Mouse (Mus musculus) testis, adult 2 months (tissue): ENCODE measurements around the gene Vps26c. TPM values are rescaled to one million over a fixed set of nuclear protein-coding genes. Genes with fewer than 3 reads are reported as not detected.

Source experiments
- H3K27ac ChIP-seq: fragments of 200-500 bp; 2 replicates; pipeline ENCODE4 v1.5.1; 2012; ENCODE audit warnings: low read depth, low read length; ENCODE audit not compliant: control insufficient read depth, insufficient read depth
- H3K27me3 ChIP-seq: fragments of 200-500 bp; 2 replicates; pipeline ENCODE4 v1.6.1; 2012; ENCODE audit warnings: mild to moderate bottlenecking, low read length, moderate library complexity; ENCODE audit not compliant: control insufficient read depth, insufficient read depth
- H3K36me3 ChIP-seq: fragments of 200-500 bp; 2 replicates; pipeline ENCODE4 v1.6.1; 2012; ENCODE audit warnings: mild to moderate bottlenecking, low read length; ENCODE audit not compliant: control insufficient read depth, insufficient read depth
- H3K4me1 ChIP-seq: fragments of 200-500 bp; 2 replicates; pipeline ENCODE4 v1.6.1; 2012; ENCODE audit warnings: low read length; ENCODE audit not compliant: control insufficient read depth, insufficient read depth
- H3K4me3 ChIP-seq: fragments of 200-500 bp; 2 replicates; pipeline ENCODE4 v1.5.1; 2012; ENCODE audit warnings: low read depth, mild to moderate bottlenecking, low read length, moderate library complexity, mixed read lengths; ENCODE audit not compliant: control insufficient read depth
- CTCF ChIP-seq: fragments of 200-500 bp; IDR thresholded peaks from 2 replicates; pipeline ENCODE4 v1.5.1; 2012; ENCODE audit warnings: low read depth, mild to moderate bottlenecking, inconsistent platforms, low read length, moderate library complexity; ENCODE audit not compliant: control insufficient read depth, insufficient read depth, insufficient replicate concordance
- POLR2A ChIP-seq: fragments of 200-500 bp; IDR thresholded peaks from 2 replicates; pipeline ENCODE4 v1.6.1; 2012; ENCODE audit warnings: low read depth, mild to moderate bottlenecking, inconsistent platforms, low read length, moderate library complexity; ENCODE audit not compliant: control insufficient read depth
- polyA plus RNA-seq: library from polyadenylated mRNA; depleted of rRNA; stranded (reverse); fragments of >200 nt; gene quantifications from 2 replicates; pipeline ENCODE4 v1.2.3, GENCODE M21; 2012

Vps26c gene
- polyA plus RNA-seq, 1 experiment: 14.2 TPM

DNA sequence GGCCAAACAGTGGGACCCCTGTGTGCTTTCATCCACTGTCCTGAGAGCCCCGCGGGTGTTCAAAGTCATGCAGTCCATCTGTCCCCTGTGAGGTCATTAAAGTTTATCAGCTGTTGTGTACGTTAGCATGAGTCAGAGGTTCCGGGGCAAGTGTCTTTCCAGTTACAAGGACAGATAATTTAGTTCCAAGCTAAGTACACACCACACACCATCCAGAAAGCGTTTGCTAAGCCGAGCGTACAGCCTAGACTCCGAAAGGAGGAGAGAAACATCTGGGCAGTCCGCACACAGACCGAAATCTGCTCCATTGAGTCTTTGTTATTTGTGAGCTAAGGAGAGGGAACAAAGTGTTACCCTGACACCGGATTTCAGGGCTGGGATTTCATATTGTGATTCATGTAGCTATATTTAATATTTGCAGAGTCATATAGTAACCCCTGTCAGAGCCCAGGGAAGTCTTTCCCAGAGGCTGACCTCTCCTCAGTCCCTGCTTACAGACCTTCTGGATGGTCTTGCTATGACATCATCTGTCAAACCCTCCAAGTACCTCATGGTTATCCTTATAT lies 18.0 kb upstream of the Vps26c start:
- H3K4me1 ChIP-seq: peaks cover 9% of the 10 kb centered on the region
- no peaks in the 10 kb centered on the region for H3K27me3 ChIP-seq
- no peak overlapping the region for H3K4me3 ChIP-seq
- TF ChIP-seq CTCF (no peak), POLR2A (no peak)
- H3K27ac ChIP-seq: peak overlapping the region; percentile 43
- no peaks in the 10 kb centered on the region for H3K36me3 ChIP-seq

DNA sequence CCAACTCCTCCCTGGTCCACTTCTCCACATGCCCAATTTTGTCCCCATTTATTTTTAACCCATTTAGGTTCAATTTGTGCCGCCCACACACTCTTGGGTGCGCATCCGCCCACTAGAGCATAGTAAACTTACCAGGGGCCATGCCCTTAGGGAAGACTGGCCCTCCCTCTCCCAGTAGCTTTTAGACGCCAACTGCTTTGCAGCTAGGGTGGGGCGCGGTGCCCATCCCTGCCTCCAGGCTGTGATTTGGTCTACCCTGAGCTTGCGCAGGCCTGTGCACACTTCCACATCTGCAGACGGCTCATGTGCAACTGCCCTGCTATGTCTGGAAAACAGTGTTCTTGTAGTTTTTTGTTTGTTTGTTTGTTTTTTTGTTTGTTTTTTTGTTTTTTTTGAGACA lies 16.3 kb upstream of the Vps26c start:
- no peak overlapping the region for H3K4me3 ChIP-seq
- no peak for TF ChIP-seq CTCF
- TF ChIP-seq POLR2A: no peak
- H3K4me1 ChIP-seq: peaks cover 9% of the 10 kb centered on the region
- H3K27ac ChIP-seq: no peak overlapping the region
- no peaks in the 10 kb centered on the region for H3K36me3 ChIP-seq
- H3K27me3 ChIP-seq: no peaks in the 10 kb centered on the region

DNA sequence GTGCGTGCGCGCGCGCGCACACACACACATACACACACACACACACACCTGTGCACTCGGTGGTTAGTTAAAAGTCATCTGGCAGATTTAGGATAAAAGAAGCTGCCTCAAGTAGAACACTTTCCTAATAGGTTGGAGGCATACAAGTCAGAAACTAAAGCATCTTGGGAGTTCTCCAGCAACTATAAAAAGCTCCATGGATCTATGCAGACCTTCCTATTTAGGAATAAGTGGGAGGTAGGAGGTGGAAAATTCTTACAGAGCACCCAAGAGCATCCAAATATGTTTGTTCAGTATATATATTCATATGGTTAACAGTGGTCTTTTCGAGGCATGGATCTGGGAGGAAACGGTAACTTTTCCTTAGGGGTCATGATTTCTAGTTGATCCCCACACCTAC lies 13.5 kb upstream of the Vps26c start:
- Histone ChIP-seq H3K4me3 (no peak overlapping the region), H3K36me3 (no peaks in the 10 kb centered on the region), H3K27ac (no peak overlapping the region), H3K4me1 (peaks cover 14% of the 10 kb centered on the region), H3K27me3 (no peaks in the 10 kb centered on the region)
- TF ChIP-seq CTCF (no peak), POLR2A (no peak)

- Histone ChIP-seq H3K27me3 (no peaks in the 10 kb centered on the region), H3K4me1 (peaks cover 16% of the 10 kb centered on the region), H3K4me3 (no peak overlapping the region), H3K36me3 (no peaks in the 10 kb centered on the region), H3K27ac (no peak overlapping the region)
- TF ChIP-seq POLR2A (no peak), CTCF (no peak)
Measured at GRCm38 (mm10) chr16:94537159-94537527, 10.5 kb upstream of the Vps26c start.

DNA sequence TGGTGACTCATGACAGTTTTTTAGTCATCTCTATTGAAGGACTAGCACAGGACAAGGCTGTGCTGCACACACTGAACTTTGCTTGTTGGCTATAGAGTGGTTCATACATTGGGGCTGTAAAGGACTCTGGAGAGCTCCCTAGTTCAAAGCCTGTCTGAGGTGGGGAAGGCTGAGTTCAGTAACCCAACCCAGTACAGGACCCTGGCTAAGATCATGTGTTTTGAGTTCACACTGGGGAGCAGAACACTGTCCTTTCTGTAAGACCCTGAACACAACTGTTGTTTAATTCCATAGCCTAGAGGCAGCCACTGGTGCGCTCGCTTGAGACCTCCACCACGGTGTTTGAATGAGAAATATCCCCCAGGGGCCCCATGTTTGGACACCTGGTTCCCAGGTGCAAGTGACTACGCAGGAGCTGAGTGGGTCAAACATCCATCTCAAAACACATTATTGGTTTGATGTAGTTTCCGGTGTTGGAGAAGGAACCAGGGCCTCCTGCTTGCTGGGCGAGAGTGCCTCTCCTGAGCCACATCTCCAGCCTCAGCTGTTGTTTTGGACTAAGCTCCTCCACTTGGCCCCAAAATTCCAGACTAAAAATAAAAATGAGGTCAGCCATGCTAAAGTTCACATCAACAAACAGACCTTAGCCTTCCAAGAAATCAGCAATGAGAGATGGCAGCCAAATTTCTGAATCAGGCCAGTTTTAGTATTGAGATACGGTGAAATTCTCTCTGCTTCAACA lies 10.0 kb upstream of the Vps26c start:
- Histone ChIP-seq H3K27me3 (no peaks in the 10 kb centered on the region), H3K36me3 (no peaks in the 10 kb centered on the region), H3K4me1 (peaks cover 16% of the 10 kb centered on the region), H3K4me3 (no peak overlapping the region), H3K27ac (no peak overlapping the region)
- TF ChIP-seq CTCF (no peak), POLR2A (no peak)

DNA sequence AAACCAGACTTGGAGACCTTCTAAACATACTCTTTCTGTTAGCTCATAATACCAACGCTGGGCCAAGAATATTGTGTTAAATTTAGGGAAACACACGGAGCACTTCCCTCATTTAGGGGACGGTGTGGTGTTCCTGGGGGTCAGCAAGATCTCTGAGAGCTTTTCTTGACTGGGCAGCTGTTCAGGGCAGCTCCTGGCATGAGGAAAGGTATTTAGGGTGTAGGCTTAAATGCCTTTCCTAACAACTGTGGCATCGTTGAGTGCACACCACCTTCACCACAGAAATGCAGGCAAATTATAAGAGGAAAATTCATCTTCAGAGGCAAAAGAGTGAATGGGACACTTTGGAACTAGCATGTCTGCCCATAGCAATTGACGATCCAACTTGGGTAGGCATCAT lies 9.1 kb upstream of the Vps26c start:
- Histone ChIP-seq H3K27ac (no peak overlapping the region), H3K4me1 (peaks cover 15% of the 10 kb centered on the region), H3K4me3 (no peak overlapping the region), H3K36me3 (no peaks in the 10 kb centered on the region), H3K27me3 (no peaks in the 10 kb centered on the region)
- no peak for TF ChIP-seq POLR2A
- TF ChIP-seq CTCF: no peak

DNA sequence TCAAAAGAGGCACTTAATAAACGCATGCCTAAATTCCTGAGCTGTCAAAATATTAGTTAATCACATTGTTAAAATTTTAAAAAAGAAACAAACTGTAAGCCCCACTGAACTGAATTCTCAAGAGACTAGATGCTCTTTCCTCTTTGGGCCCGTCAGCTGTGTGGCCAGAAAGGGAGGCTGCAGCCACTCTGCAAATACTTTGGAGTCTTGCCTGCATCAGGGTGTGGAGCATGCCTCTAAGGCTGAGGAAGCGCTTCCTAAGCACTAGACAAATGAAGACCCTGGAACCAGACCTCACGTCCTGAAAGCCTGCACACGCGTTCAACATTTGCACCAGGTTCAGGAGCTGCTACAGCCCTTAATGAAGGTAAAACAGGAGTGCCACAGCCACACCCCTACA lies 7.0 kb upstream of the Vps26c start:
- Histone ChIP-seq H3K36me3 (no peaks in the 10 kb centered on the region), H3K27ac (no peak overlapping the region), H3K4me3 (no peak overlapping the region), H3K27me3 (no peaks in the 10 kb centered on the region), H3K4me1 (peaks cover 11% of the 10 kb centered on the region)
- TF ChIP-seq POLR2A (no peak), CTCF (no peak)
